8 mouse cellular contexts compared by ENCODE assay signal in the genomic region with DNA sequence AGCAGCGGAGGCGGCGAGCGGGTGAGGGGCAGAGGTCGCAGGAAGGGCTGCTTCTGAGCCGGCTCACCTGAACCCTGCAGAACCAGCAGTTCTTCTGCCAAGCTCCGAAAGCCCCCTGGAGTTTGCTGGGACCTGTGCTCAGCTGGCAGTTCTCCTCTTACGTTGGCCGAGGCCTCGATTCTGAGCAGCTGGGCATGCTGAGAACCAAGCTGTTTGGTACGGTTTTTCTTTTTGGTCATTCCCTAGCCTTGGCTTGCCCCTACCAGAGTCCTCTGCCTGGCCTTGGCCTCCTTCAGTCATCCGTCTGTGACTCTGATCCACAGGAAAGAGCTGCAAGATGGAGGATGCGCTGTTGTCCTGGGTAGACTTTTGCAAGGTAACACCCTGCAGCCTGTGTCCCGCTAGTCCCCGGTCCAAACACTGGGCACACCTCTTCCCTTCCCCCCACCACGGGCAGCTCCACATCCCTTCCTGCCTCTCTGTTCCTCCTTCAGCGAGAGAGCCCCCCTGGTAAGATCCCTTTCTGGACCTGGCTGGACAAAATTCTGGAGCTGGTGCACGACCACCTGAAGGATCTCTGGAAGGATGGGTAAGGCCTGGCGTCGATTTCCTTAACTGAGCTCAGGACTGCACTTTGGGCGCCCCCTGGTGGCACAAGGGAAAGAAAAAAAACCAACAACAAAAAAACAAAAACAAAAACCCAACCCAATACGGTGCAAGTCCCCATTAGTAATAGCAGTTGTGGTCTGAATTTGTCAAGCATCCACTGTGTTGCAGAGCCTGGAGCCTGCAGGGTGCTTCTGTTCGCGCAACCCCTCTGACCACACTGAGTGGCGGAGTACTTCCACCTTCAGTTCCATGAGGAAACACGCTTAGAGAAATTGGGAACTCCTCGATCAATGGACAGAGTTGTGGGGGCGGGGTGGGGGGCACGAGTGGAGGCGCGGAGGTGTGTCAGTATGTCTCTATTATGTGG. TPM values are rescaled to one million over a fixed set of nuclear protein-coding genes. Genes with fewer than 3 reads are reported as not detected.
A peak's percentile ranks its signal among the peaks of the same experiment; 100 is the strongest.
DNase-seq lines count a peak whose midpoint lies in the region; ATAC-seq lines count a peak whose summit lies in the region.

No protein-coding gene starts in this region.

- H3K9me3 ChIP-seq in hindbrain, embryonic 10.5 days = no peaks in the 10 kb centered on the region
- no peaks in the 10 kb centered on the region for H3K9me3 ChIP-seq in hindbrain, embryonic 13.5 days
- no peaks in the 10 kb centered on the region for H3K9me3 ChIP-seq in heart, embryonic 12.5 days (replicated peaks)

- no peak overlapping the region for H3K9ac ChIP-seq in hindbrain, embryonic 13.5 days
- peak overlapping the region; percentile 1; the same call in 1 of the 2 replicates for H3K9ac ChIP-seq in heart, embryonic 12.5 days

- H3K27me3 ChIP-seq in hindbrain, embryonic 10.5 days (ENCODE audit: insufficient read depth, poor library complexity, severe bottlenecking) = no peaks in the 10 kb centered on the region
- no peaks in the 10 kb centered on the region for H3K27me3 ChIP-seq in hindbrain, embryonic 13.5 days
- no peaks in the 10 kb centered on the region for H3K27me3 ChIP-seq in heart, embryonic 12.5 days (replicated peaks)

- peaks cover 84% of the 10 kb centered on the region for H3K36me3 ChIP-seq in hindbrain, embryonic 10.5 days
- peaks cover 93% of the 10 kb centered on the region for H3K36me3 ChIP-seq in hindbrain, embryonic 13.5 days
- H3K36me3 ChIP-seq in heart, embryonic 12.5 days = peaks cover 83% of the 10 kb centered on the region

- no peak overlapping the region for H3K27ac ChIP-seq in hindbrain, embryonic 10.5 days
- no peak overlapping the region for H3K27ac ChIP-seq in hindbrain, embryonic 13.5 days
- no peak overlapping the region for H3K27ac ChIP-seq in heart, embryonic 12.5 days (ENCODE audit: poor library complexity, severe bottlenecking)

- H3K4me1 ChIP-seq in hindbrain, embryonic 10.5 days (replicated peaks) = no peaks in the 10 kb centered on the region; the same call in 1 of the 2 replicates
- no peaks in the 10 kb centered on the region for H3K4me1 ChIP-seq in hindbrain, embryonic 13.5 days (replicated peaks)
- H3K4me1 ChIP-seq in heart, embryonic 12.5 days (replicated peaks) = no peaks in the 10 kb centered on the region

- DNase-seq in hindbrain, embryonic 10.5 days (ENCODE audit: low spot score) = peak; percentile 74
- peak; percentile 83 for DNase-seq in adrenal gland, postnatal 14 days
- peak; percentile 81 for DNase-seq in embryo, embryonic 11 days
- DNase-seq in layer of hippocampus, postnatal 25 days (ENCODE audit: extremely low spot score in 1 of 2, low spot score in 1 of 2) = peak; percentile 57 to 79
- peak; percentile 51 to 75 for DNase-seq in lung, postnatal 4 days
- peak; percentile 81 for DNase-seq in right cerebral cortex, postnatal 4 days

- WGBS in hindbrain, embryonic 10.5 days = 66% methylated on average over 31 of the region's 31 CpGs
- 67% methylated on average over 31 of the region's 31 CpGs for WGBS in hindbrain, embryonic 13.5 days
- WGBS in heart, embryonic 12.5 days = 64% methylated on average over 31 of the region's 31 CpGs

- H3K4me3 ChIP-seq in hindbrain, embryonic 10.5 days = no peak overlapping the region
- H3K4me3 ChIP-seq in hindbrain, embryonic 13.5 days = no peak overlapping the region
- no peak overlapping the region for H3K4me3 ChIP-seq in heart, embryonic 12.5 days

- ATAC-seq in hindbrain, embryonic 13.5 days (ENCODE audit: low FRiP score) = no peak
- no peak; the same call in 1 of the 2 replicates for ATAC-seq in heart, embryonic 12.5 days (ENCODE audit: insufficient number of reproducible peaks, low FRiP score)

- no peak overlapping the region for H3K4me2 ChIP-seq in hindbrain, embryonic 13.5 days
- H3K4me2 ChIP-seq in heart, embryonic 12.5 days = no peak overlapping the region

RNA-seq across cellular contexts. Expression of a gene that starts 13.5 kb away (rescaled TPM):
- 14.6 and 19.3 TPM in 2 replicates for polyA plus RNA-seq in hindbrain, embryonic 10.5 days (2016; fragmentation: Nextera tagmentation; extraction: Ambion mirVana)
- polyA plus RNA-seq in hindbrain, embryonic 13.5 days (2015; fragmentation: Nextera tagmentation; extraction: Ambion mirVana) = 21.4 and 22.6 TPM in 2 replicates
- 22.0 and 25.3 TPM in 2 replicates for total RNA-seq in adrenal gland, postnatal 14 days (2021)
- polyA plus RNA-seq in heart, embryonic 12.5 days (2016; fragmentation: Nextera tagmentation; extraction: Ambion mirVana) = 11.2 and 12.2 TPM in 2 replicates
- total RNA-seq in layer of hippocampus, postnatal 25 days (2021) = 10 to 100 TPM; 27.8 to 30.0 TPM

RNA-seq across cellular contexts. Expression of a gene that starts 14.7 kb away (rescaled TPM):
- not detected in 2 replicates for polyA plus RNA-seq in hindbrain, embryonic 10.5 days (2016; fragmentation: Nextera tagmentation; extraction: Ambion mirVana)
- 0.10 TPM in 1 of 2 replicates, not detected in the other for polyA plus RNA-seq in hindbrain, embryonic 13.5 days (2015; fragmentation: Nextera tagmentation; extraction: Ambion mirVana)
- total RNA-seq in adrenal gland, postnatal 14 days (2021) = 0.26 TPM in 1 of 2 replicates, not detected in the other
- 1.2 and 1.8 TPM in 2 replicates for polyA plus RNA-seq in heart, embryonic 12.5 days (2016; fragmentation: Nextera tagmentation; extraction: Ambion mirVana)
- 1 to 10 TPM in 1 of 2 experiments, under 1 TPM in 1; 0.84 to 1.1 TPM for total RNA-seq in layer of hippocampus, postnatal 25 days (2021)

RNA-seq across cellular contexts. Expression of a gene that starts 15.4 kb away (rescaled TPM):
- polyA plus RNA-seq in hindbrain, embryonic 10.5 days (2016; fragmentation: Nextera tagmentation; extraction: Ambion mirVana) = not detected in 2 replicates
- not detected in 2 replicates for polyA plus RNA-seq in hindbrain, embryonic 13.5 days (2015; fragmentation: Nextera tagmentation; extraction: Ambion mirVana)
- total RNA-seq in adrenal gland, postnatal 14 days (2021) = 10.4 and 138 TPM in 2 replicates
- polyA plus RNA-seq in heart, embryonic 12.5 days (2016; fragmentation: Nextera tagmentation; extraction: Ambion mirVana) = 0.45 TPM in 1 of 2 replicates, not detected in the other
- not detected for total RNA-seq in layer of hippocampus, postnatal 25 days (2021)

RNA-seq across cellular contexts. Expression of a gene that starts 19.2 kb away (rescaled TPM):
- polyA plus RNA-seq in hindbrain, embryonic 10.5 days (2016; fragmentation: Nextera tagmentation; extraction: Ambion mirVana) = 42.5 and 43.7 TPM in 2 replicates
- 25.3 and 25.8 TPM in 2 replicates for polyA plus RNA-seq in hindbrain, embryonic 13.5 days (2015; fragmentation: Nextera tagmentation; extraction: Ambion mirVana)
- total RNA-seq in adrenal gland, postnatal 14 days (2021) = 22.2 and 27.0 TPM in 2 replicates
- polyA plus RNA-seq in heart, embryonic 12.5 days (2016; fragmentation: Nextera tagmentation; extraction: Ambion mirVana) = 30.0 and 31.7 TPM in 2 replicates
- 10 to 100 TPM; 12.3 to 17.4 TPM for total RNA-seq in layer of hippocampus, postnatal 25 days (2021)

RNA-seq across cellular contexts. Expression of a gene that starts 30.0 kb away (rescaled TPM):
- polyA plus RNA-seq in hindbrain, embryonic 10.5 days (2016; fragmentation: Nextera tagmentation; extraction: Ambion mirVana) = 0.54 and 0.56 TPM in 2 replicates
- 0.18 and 0.27 TPM in 2 replicates for polyA plus RNA-seq in hindbrain, embryonic 13.5 days (2015; fragmentation: Nextera tagmentation; extraction: Ambion mirVana)
- total RNA-seq in adrenal gland, postnatal 14 days (2021) = 2.0 and 46.2 TPM in 2 replicates
- 0.20 and 0.31 TPM in 2 replicates for polyA plus RNA-seq in heart, embryonic 12.5 days (2016; fragmentation: Nextera tagmentation; extraction: Ambion mirVana)
- total RNA-seq in layer of hippocampus, postnatal 25 days (2021) = not detected
